Mouse (Mus musculus): Measurements from ENCODE around the gene Katnal1. TPM values are rescaled to one million over a fixed set of nuclear protein-coding genes. Genes with fewer than 3 reads are reported as not detected.
A peak's percentile ranks its signal among the peaks of the same experiment; 100 is the strongest.

The Katnal1 gene
- polyA plus RNA-seq (2015; fragmentation: Nextera tagmentation; extraction: Ambion mirVana), result 6.6 and 7.3 TPM in 2 replicates

GRCm38 (mm10) chr5:148929116-148929449, at the start of gene Katnal1:
Gene Katnal1, minus strand, starts transcription at chr5:148929320.
- peak within 1 kb of the TSS; percentile 71 for H3K4me3 ChIP-seq (replicated peaks; ENCODE audit: low read depth, low read length)
- peak within 1 kb of the TSS; percentile 65 for H3K4me2 ChIP-seq (ENCODE audit: low read length)
- no peak for TF ChIP-seq CTCF (IDR thresholded peaks at IDR 0.05; ENCODE audit: low read depth)
- H3K9me3 ChIP-seq (replicated peaks; ENCODE audit: low read length), result no peaks in the 10 kb centered on the region
- DNase-seq (ENCODE audit: low spot score), result no peak
- WGBS, result 3% methylated on average over 16 of the region's 16 CpGs
- ATAC-seq (replicated peaks; ENCODE audit: low FRiP score, low read depth), result no peak
- H3K27me3 ChIP-seq (ENCODE audit: insufficient read depth, low read length), result no peaks in the 10 kb centered on the region
- H3K9ac ChIP-seq (ENCODE audit: low read depth, low read length), result peak within 1 kb of the TSS; percentile 74
- H3K27ac ChIP-seq, result peak within 1 kb of the TSS; percentile 83
- H3K4me1 ChIP-seq (replicated peaks; ENCODE audit: insufficient read depth, low read length), result peaks cover 6% of the 10 kb centered on the region
- no peaks in the 10 kb centered on the region for H3K36me3 ChIP-seq (ENCODE audit: insufficient read depth, low read length)

- Histone ChIP-seq H3K9ac (ENCODE audit: low read depth, low read length) (0 out of 2 replicates have a peak overlapping the region, but pooled peaks have one; percentile 3), H3K36me3 (ENCODE audit: insufficient read depth, low read length) (no peaks in the 10 kb centered on the region), H3K27ac (peak overlapping the region; percentile 71), H3K4me3 (replicated peaks; ENCODE audit: low read depth, low read length) (no peak overlapping the region), H3K4me2 (ENCODE audit: low read length) (no peak overlapping the region), H3K27me3 (ENCODE audit: insufficient read depth, low read length) (no peaks in the 10 kb centered on the region), H3K4me1 (replicated peaks; ENCODE audit: insufficient read depth, low read length) (peaks cover 9% of the 10 kb centered on the region; the same call in 1 of the 2 replicates), H3K9me3 (replicated peaks; ENCODE audit: low read length) (no peaks in the 10 kb centered on the region)
- no peak for TF ChIP-seq CTCF (IDR thresholded peaks at IDR 0.05; ENCODE audit: low read depth)
- DNase-seq (ENCODE audit: low spot score) (no peak), ATAC-seq (replicated peaks; ENCODE audit: low FRiP score, low read depth) (peak; percentile 68; the same call in 1 of the 2 replicates)
- 57% methylated on average over 18 of the region's 18 CpGs for WGBS
Observed at GRCm38 (mm10) chr5:148978458-148979165, 49.5 kb upstream of the Katnal1 start.

GRCm38 (mm10) chr5:148977698-148978457, 48.8 kb upstream of the Katnal1 start:
- Histone ChIP-seq H3K27ac (peak overlapping the region; percentile 71), H3K4me1 (replicated peaks; ENCODE audit: insufficient read depth, low read length) (peaks cover 9% of the 10 kb centered on the region; the same call in 1 of the 2 replicates), H3K36me3 (ENCODE audit: insufficient read depth, low read length) (no peaks in the 10 kb centered on the region), H3K27me3 (ENCODE audit: insufficient read depth, low read length) (no peaks in the 10 kb centered on the region), H3K4me3 (replicated peaks; ENCODE audit: low read depth, low read length) (no peak overlapping the region), H3K9me3 (replicated peaks; ENCODE audit: low read length) (no peaks in the 10 kb centered on the region), H3K9ac (ENCODE audit: low read depth, low read length) (0 out of 2 replicates have a peak overlapping the region, but pooled peaks have one; percentile 3), H3K4me2 (ENCODE audit: low read length) (no peak overlapping the region)
- TF ChIP-seq CTCF (IDR thresholded peaks at IDR 0.05; ENCODE audit: low read depth), result no peak
- 24% methylated on average over 14 of the region's 14 CpGs for WGBS
- ATAC-seq (replicated peaks; ENCODE audit: low FRiP score, low read depth) (no peak), DNase-seq (ENCODE audit: low spot score) (peak; percentile 76)

- Histone ChIP-seq H3K9me3 (replicated peaks; ENCODE audit: low read length) (no peaks in the 10 kb centered on the region), H3K4me2 (ENCODE audit: low read length) (no peak overlapping the region), H3K36me3 (ENCODE audit: insufficient read depth, low read length) (no peaks in the 10 kb centered on the region), H3K4me3 (replicated peaks; ENCODE audit: low read depth, low read length) (no peak overlapping the region), H3K27me3 (ENCODE audit: insufficient read depth, low read length) (no peaks in the 10 kb centered on the region), H3K9ac (ENCODE audit: low read depth, low read length) (no peak overlapping the region), H3K27ac (no peak overlapping the region), H3K4me1 (replicated peaks; ENCODE audit: insufficient read depth, low read length) (peaks cover 9% of the 10 kb centered on the region; the same call in 1 of the 2 replicates)
- DNase-seq (ENCODE audit: low spot score), result no peak
- WGBS, result 59% methylated on average over 8 of the region's 8 CpGs
- no peak for ATAC-seq (replicated peaks; ENCODE audit: low FRiP score, low read depth)
- no peak for TF ChIP-seq CTCF (IDR thresholded peaks at IDR 0.05; ENCODE audit: low read depth)
Observed at GRCm38 (mm10) chr5:148976876-148977275, 47.8 kb upstream of the Katnal1 start.

GRCm38 (mm10) chr5:148975035-148975434, 45.9 kb upstream of the Katnal1 start:
- Histone ChIP-seq H3K36me3 (ENCODE audit: insufficient read depth, low read length) (no peaks in the 10 kb centered on the region), H3K4me2 (ENCODE audit: low read length) (no peak overlapping the region), H3K27ac (no peak overlapping the region), H3K9ac (ENCODE audit: low read depth, low read length) (no peak overlapping the region), H3K4me3 (replicated peaks; ENCODE audit: low read depth, low read length) (no peak overlapping the region), H3K4me1 (replicated peaks; ENCODE audit: insufficient read depth, low read length) (peaks cover 9% of the 10 kb centered on the region; the same call in 1 of the 2 replicates), H3K9me3 (replicated peaks; ENCODE audit: low read length) (no peaks in the 10 kb centered on the region), H3K27me3 (ENCODE audit: insufficient read depth, low read length) (no peaks in the 10 kb centered on the region)
- WGBS, result 96% methylated on average over 12 of the region's 12 CpGs
- ATAC-seq (replicated peaks; ENCODE audit: low FRiP score, low read depth), result no peak
- no peak for TF ChIP-seq CTCF (IDR thresholded peaks at IDR 0.05; ENCODE audit: low read depth)
- no peak for DNase-seq (ENCODE audit: low spot score)

GRCm38 (mm10) chr5:148973019-148973668, 44.0 kb upstream of the Katnal1 start:
- H3K4me2 ChIP-seq (ENCODE audit: low read length), result no peak overlapping the region
- ATAC-seq (replicated peaks; ENCODE audit: low FRiP score, low read depth) (0 out of 2 replicates have a peak, but pooled peaks have one; percentile 30), DNase-seq (ENCODE audit: low spot score) (peak; percentile 55)
- peaks cover 16% of the 10 kb centered on the region for H3K4me1 ChIP-seq (replicated peaks; ENCODE audit: insufficient read depth, low read length)
- no peak overlapping the region for H3K4me3 ChIP-seq (replicated peaks; ENCODE audit: low read depth, low read length)
- no peaks in the 10 kb centered on the region for H3K27me3 ChIP-seq (ENCODE audit: insufficient read depth, low read length)
- H3K27ac ChIP-seq, result no peak overlapping the region
- H3K9ac ChIP-seq (ENCODE audit: low read depth, low read length), result no peak overlapping the region
- H3K36me3 ChIP-seq (ENCODE audit: insufficient read depth, low read length), result no peaks in the 10 kb centered on the region
- TF ChIP-seq CTCF (IDR thresholded peaks at IDR 0.05; ENCODE audit: low read depth), result 0 out of 2 replicates have a peak, but pooled peaks have one; percentile 19
- no peaks in the 10 kb centered on the region for H3K9me3 ChIP-seq (replicated peaks; ENCODE audit: low read length)
- WGBS, result 5% methylated on average over 6 of the region's 6 CpGs

All from kidney, postnatal 0 days (tissue).